ENCODE assay signal across 8 mouse cellular contexts in the genomic region with DNA sequence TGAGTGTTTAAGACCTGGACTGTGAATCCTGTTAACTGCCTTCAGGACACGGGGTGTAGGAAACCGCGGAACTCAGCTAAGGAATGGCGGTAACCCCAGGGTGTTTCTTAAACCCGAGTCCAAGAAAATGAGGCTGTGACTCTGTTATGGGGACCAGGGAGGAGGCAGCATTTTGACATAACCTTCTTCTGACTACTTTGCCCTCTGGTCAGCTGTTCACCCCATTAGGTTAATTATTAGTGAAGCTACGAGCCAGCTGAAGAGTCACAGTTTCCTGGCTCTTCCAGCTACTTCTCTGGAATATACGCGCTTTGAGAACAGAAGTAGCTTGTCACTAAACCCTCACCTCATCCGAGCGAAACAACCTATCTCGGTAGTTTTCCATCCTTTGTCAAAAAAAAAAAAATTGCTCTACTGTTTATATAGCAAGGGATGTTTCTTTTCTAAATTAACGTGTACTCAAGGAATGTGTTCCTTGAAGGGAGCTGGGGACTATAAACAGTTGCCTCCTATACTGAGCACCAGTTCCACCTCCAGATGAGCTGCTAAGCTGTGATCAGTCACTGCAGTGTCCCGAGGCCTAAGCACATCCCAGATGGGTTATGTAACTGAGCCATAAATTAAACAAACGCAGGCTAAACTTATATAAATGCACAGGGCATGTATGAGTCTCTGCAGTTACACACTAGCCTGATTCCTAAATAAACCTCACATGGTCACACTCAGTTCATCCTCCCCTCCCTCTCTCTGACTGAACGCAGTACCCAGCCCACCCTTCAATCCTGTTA. TPM values are rescaled to one million over a fixed set of nuclear protein-coding genes. Genes with fewer than 3 reads are reported as not detected.
DNase-seq lines count a peak whose midpoint lies in the region; ATAC-seq lines count a peak whose summit lies in the region.

No protein-coding gene starts in this region.

- peak overlapping the region; percentile 78 for H3K27ac ChIP-seq in stomach, embryonic 15.5 days

- H3K4me2 ChIP-seq in stomach, embryonic 15.5 days: peak overlapping the region; percentile 45

- H3K9ac ChIP-seq in stomach, embryonic 15.5 days: no peak overlapping the region

- no peaks in the 10 kb centered on the region for H3K9me3 ChIP-seq in stomach, embryonic 15.5 days

- H3K36me3 ChIP-seq in stomach, embryonic 15.5 days: no peaks in the 10 kb centered on the region

- peak; percentile 29 for DNase-seq in embryo, embryonic 10.5 days (ENCODE audit: low spot score)
- no peak for DNase-seq in embryo, embryonic 10 days (ENCODE audit: low spot score)
- DNase-seq in right cerebral cortex, adult 2 months (ENCODE audit: low spot score in 2 of 2): peak; percentile 66 to 71
- no peak for DNase-seq in right cerebral cortex, postnatal 10 days (ENCODE audit: low spot score in 2 of 2)
- peak; percentile 63 for DNase-seq in left cerebral cortex, postnatal 36 days (ENCODE audit: low spot score in 2 of 2)
- DNase-seq in adrenal gland, postnatal 4 days (ENCODE audit: low spot score in 2 of 2): no peak
- no peak for DNase-seq in cerebellum, postnatal 36 days

- intact Hi-C loops in left cerebral cortex, postnatal 36 days (cut with DNase I): no loop called here

- 20% methylated on average over 15 of the region's 15 CpGs for WGBS in stomach, embryonic 15.5 days

- ATAC-seq in stomach, embryonic 15.5 days (ENCODE audit: insufficient read depth, low FRiP score, low read depth): peak; percentile 48

- no peaks in the 10 kb centered on the region for H3K27me3 ChIP-seq in stomach, embryonic 15.5 days (replicated peaks)

- H3K4me3 ChIP-seq in stomach, embryonic 15.5 days (replicated peaks): peak overlapping the region; percentile 13

- peaks cover 26% of the 10 kb centered on the region for H3K4me1 ChIP-seq in stomach, embryonic 15.5 days

RNA-seq across cellular contexts. Expression of gene Ablim1, which starts 39.4 kb away (rescaled TPM):
- total RNA-seq in left cerebral cortex, postnatal 36 days (2021): 100 to 1,000 TPM in 1 of 2 experiments, 10 to 100 TPM in 1; 98.4 to 129 TPM
- 41.0 and 41.2 TPM in 2 replicates for polyA plus RNA-seq in stomach, embryonic 15.5 days (2015; fragmentation: Nextera tagmentation; extraction: Ambion mirVana)
- 10 to 100 TPM; 50.9 to 59.8 TPM for total RNA-seq in adrenal gland, postnatal 4 days (2021)

Comparison
In these comparisons a context has a peak if more than half of its experiments do, and no peak if none do; other contexts are left out.
1. DNase-seq: peak in embryo, embryonic 10.5 days (single experiment), right cerebral cortex, adult 2 months (2 of 2) and left cerebral cortex, postnatal 36 days (2 of 2); none in embryo, embryonic 10 days (single experiment), right cerebral cortex, postnatal 10 days (0 of 2), adrenal gland, postnatal 4 days (0 of 2) and cerebellum, postnatal 36 days (0 of 2).